Mouse (Mus musculus): Measurements from ENCODE around the gene Nedd9.

GRCm38 (mm10) chr13:41298533-41298932, 188.6 kb downstream of the Nedd9 start:
- no peak for TF ChIP-seq BHLHE40 (IDR thresholded peaks at IDR 0.05; ENCODE audit: borderline replicate concordance, low read depth, low read length)
- TF ChIP-seq CTCF (IDR thresholded peaks at IDR 0.05 in 2 of 3, conservative IDR thresholded peaks at IDR 0.05 in 1 of 3; ENCODE audit: control insufficient read depth in 1 of 3, insufficient read depth in 1 of 3, low read depth in 2 of 3, low read length in 3 of 3, poor library complexity in 1 of 3, severe bottlenecking in 1 of 3): no peak
